Mouse (Mus musculus) T-cell, adult 2 months (primary cell): ENCODE results near the gene Tubb5.

Experiments
- DNase-seq: peaks from one replicate; pipeline ENCODE4 v3.0.0; 2022; ENCODE audit warnings: low spot score

Gene Tubb5

GRCm38 (mm10) chr17:35838122-35838544 is at the start of gene Tubb5:
TSS of gene Tubb5 (minus strand) at chr17:35838306.
- peak; percentile 91 for DNase-seq

- no peak for DNase-seq
These were observed 49.6 kb upstream of the Tubb5 start for GRCm38 (mm10) chr17:35887725-35888124.

GRCm38 (mm10) chr17:35883777-35884176 is 45.7 kb upstream of the Tubb5 start:
- DNase-seq: no peak

GRCm38 (mm10) chr17:35882924-35883323 is 44.8 kb upstream of the Tubb5 start:
- no peak for DNase-seq

- DNase-seq: peak; percentile 93
These were observed 41.3 kb upstream of the Tubb5 start, which contains the start of gene Dhx16 for GRCm38 (mm10) chr17:35879245-35880057. TSS of gene Dhx16 (plus strand) at chr17:35879819.

- DNase-seq: no peak
These were observed 36.6 kb upstream of the Tubb5 start for GRCm38 (mm10) chr17:35874721-35875120.

- peak; percentile 80 for DNase-seq
These were observed 35.8 kb upstream of the Tubb5 start for GRCm38 (mm10) chr17:35873774-35874519.

- DNase-seq: peak; percentile 67
These were observed 33.0 kb upstream of the Tubb5 start for GRCm38 (mm10) chr17:35870884-35871696.

GRCm38 (mm10) chr17:35870151-35870883 is 32.2 kb upstream of the Tubb5 start:
- DNase-seq: peak; percentile 87

GRCm38 (mm10) chr17:35869346-35870067 is 31.4 kb upstream of the Tubb5 start:
- DNase-seq: no peak

GRCm38 (mm10) chr17:35868961-35869345 is 30.8 kb upstream of the Tubb5 start:
- no peak for DNase-seq

GRCm38 (mm10) chr17:35868165-35868820 is 30.2 kb upstream of the Tubb5 start:
- peak; percentile 54 for DNase-seq

- peak; percentile 31 for DNase-seq
These were observed 29.1 kb upstream of the Tubb5 start for GRCm38 (mm10) chr17:35866911-35867890.

- DNase-seq: no peak
These were observed 28.2 kb upstream of the Tubb5 start for GRCm38 (mm10) chr17:35866281-35866831.

- DNase-seq: no peak
These were observed 27.6 kb upstream of the Tubb5 start, which contains the start of gene Ppp1r18 for GRCm38 (mm10) chr17:35865481-35866280. TSS of gene Ppp1r18 (plus strand) at chr17:35865593.

- DNase-seq: no peak
These were observed 26.8 kb upstream of the Tubb5 start for GRCm38 (mm10) chr17:35864832-35865353.

- DNase-seq: peak; percentile 88
These were observed 23.2 kb upstream of the Tubb5 start, which contains the start of gene Nrm for GRCm38 (mm10) chr17:35861198-35861857. TSS of gene Nrm (plus strand) at chr17:35861318.
